ENCODE assay signal across 16 mouse cellular contexts in the genomic region with DNA sequence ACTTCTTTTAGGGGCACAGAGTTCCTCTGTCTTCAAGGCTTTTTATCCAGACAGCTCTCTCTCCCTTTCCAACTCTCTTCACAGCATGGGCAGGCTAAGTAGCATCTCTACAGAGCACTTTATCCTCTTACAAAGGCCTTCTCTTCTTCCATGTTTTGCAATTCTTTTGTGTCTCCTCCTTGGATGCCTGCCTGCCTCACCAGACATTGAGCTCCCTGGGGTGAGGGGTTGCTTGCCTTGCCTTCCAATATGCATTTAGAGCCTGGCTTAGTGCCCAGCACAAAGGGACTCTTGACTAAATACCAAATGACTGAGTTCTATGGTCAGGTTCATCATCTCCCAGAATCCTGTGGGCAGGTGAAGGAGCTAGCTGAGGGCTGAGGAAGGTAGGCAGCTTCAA.
A peak's percentile ranks its signal among the peaks of the same experiment; 100 is the strongest.
DNase-seq lines count a peak whose midpoint lies in the region.
"Had no signal": no experiment of that assay in that cellular context is flagged by ENCODE, and none has a peak within 500 bp of the region (broad histone marks: within the 10 kb centered on the region; RNA-seq: fewer than 3 reads in every experiment).

No protein-coding gene starts in this region.

- DNase-seq in heart, adult 11 months = peak; percentile 49
- no peak for DNase-seq in heart, postnatal 36 days
- peak; percentile 59 for DNase-seq in left cerebral cortex, postnatal 4 days
- no peak for DNase-seq in left cerebral cortex, adult 11 months (ENCODE audit: low spot score)
- DNase-seq in ZHBTc4 (ENCODE audit: low read depth, low spot score) = peak; percentile 54
- no peak for DNase-seq in layer of hippocampus, adult 9-11 months
- no peak for DNase-seq in kidney, adult 8-10 months
- DNase-seq: adrenal gland, postnatal 25 days; B cell, adult 2 months; forebrain, postnatal 0 days; gastrocnemius, postnatal 14 days; kidney, adult 9 months; kidney, postnatal 14 days; lung, embryonic 14.5 days; lung, postnatal 36 days; thymus, postnatal 14 days had no signal

- intact Hi-C loops in heart, postnatal 36 days (cut with DNase I) = no loop called here
- intact Hi-C loops in left cerebral cortex, postnatal 4 days (cut with DNase I) = no loop called here

Comparison
In these comparisons a context has a peak if more than half of its experiments do, and no peak if none do; other contexts are left out.
1. DNase-seq: peak in heart, adult 11 months (single experiment), left cerebral cortex, postnatal 4 days (single experiment) and ZHBTc4 (single experiment); none in heart, postnatal 36 days (0 of 2), left cerebral cortex, adult 11 months (single experiment), layer of hippocampus, adult 9-11 months (single experiment) and kidney, adult 8-10 months (0 of 2).